Mouse (Mus musculus) cortical plate, adult 2 months (tissue): ENCODE data around the gene Stx1b.

ENCODE experiments used
- CTCF ChIP-seq: fragments of 200-500 bp; IDR thresholded peaks from 2 replicates; pipeline ENCODE4 v1.5.1; 2011; ENCODE audit warnings: mild to moderate bottlenecking, control low read depth, low read length; ENCODE audit not compliant: insufficient read depth; ENCODE audit errors: extremely low read depth
- POLR2A ChIP-seq: fragments of 200-500 bp; IDR thresholded peaks from 2 replicates; pipeline ENCODE4 v1.6.1; 2011; ENCODE audit warnings: mild to moderate bottlenecking, low read length, control low read depth; ENCODE audit not compliant: insufficient read depth; ENCODE audit errors: extremely low read depth

- no peak for TF ChIP-seq CTCF
- peak; percentile 74 for TF ChIP-seq POLR2A
Observed at GRCm38 (mm10) chr7:127776426-127776825, 47.9 kb downstream of the Stx1b start, which contains the start of gene Setd1a.
